Mouse (Mus musculus) cortical plate, adult 2 months (tissue): Measurements from ENCODE around the gene Ccin.

Experiments
- CTCF ChIP-seq: fragments of 200-500 bp; IDR thresholded peaks from 2 replicates; pipeline ENCODE4 v1.5.1; 2011; ENCODE audit warnings: mild to moderate bottlenecking, control low read depth, low read length; ENCODE audit not compliant: insufficient read depth; ENCODE audit errors: extremely low read depth
- POLR2A ChIP-seq: fragments of 200-500 bp; IDR thresholded peaks from 2 replicates; pipeline ENCODE4 v1.6.1; 2011; ENCODE audit warnings: mild to moderate bottlenecking, low read length, control low read depth; ENCODE audit not compliant: insufficient read depth; ENCODE audit errors: extremely low read depth

DNA sequence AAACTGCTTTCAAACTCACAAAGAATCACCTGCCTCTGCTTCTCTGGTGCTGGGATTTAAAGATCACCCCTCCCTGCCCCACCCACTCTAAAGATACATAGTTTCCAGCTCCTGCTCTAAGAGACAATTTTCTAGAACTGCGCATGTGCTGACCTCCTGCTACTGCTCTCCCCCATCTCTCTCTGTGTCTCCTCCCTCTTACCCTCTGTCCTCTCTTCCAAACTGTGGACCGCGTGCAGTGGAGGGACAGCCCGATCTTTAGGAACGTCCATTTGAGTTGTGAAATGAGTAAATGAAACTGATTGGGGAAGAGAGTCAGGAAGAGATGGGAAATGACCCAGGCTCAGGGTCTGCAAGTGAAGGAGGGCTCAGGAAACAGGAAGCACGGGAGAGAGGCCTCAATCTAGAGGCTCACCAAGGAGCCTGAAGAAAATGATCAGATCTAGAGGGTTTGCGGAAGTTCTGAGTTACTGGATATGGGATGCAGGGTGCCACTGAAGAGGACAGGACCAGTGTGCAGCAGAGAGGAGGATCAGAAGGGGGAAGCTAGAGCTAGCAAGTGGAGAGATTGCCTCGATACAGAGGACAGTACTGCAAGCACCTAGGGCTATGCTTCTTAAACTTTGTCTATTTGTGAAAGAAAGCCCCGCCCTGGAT lies 23.6 kb upstream of the Ccin start:
- TF ChIP-seq POLR2A (no peak), CTCF (no peak)
